Mouse (Mus musculus) neural tube, embryonic 13.5 days (tissue): ENCODE measurements around the gene Nup214. TPM values are rescaled to one million over a fixed set of nuclear protein-coding genes. Genes with fewer than 3 reads are reported as not detected.

Source experiments
- ATAC-seq: fragments of 200-750 bp; cut with Nextera tagmentation; 2 replicates; pipeline ENCODE4 v1.8.0; 2017; ENCODE audit warnings: low read depth, mild to moderate bottlenecking, moderate TSS enrichment, moderate library complexity
- H3K27ac ChIP-seq: fragments of 300-500 bp; sonication (generic); replicated peaks from 2 replicates; pipeline ENCODE4 v1.5.1; 2015; ENCODE audit warnings: moderate library complexity, mild to moderate bottlenecking, inconsistent platforms
- H3K27me3 ChIP-seq: fragments of 300-500 bp; sonication (generic); 2 replicates; pipeline ENCODE4 v1.6.1; 2015; ENCODE audit warnings: mild to moderate bottlenecking, inconsistent platforms
- H3K36me3 ChIP-seq: fragments of 300-500 bp; sonication (generic); 2 replicates; pipeline ENCODE4 v1.6.1; 2015; ENCODE audit warnings: mild to moderate bottlenecking, inconsistent platforms
- H3K4me1 ChIP-seq: fragments of 300-500 bp; sonication (generic); replicated peaks from 2 replicates; pipeline ENCODE4 v1.6.1; 2015; ENCODE audit warnings: inconsistent platforms
- H3K4me2 ChIP-seq: fragments of 300-500 bp; sonication (generic); 2 replicates; pipeline ENCODE4 v1.6.1; 2015; ENCODE audit warnings: inconsistent platforms, mild to moderate bottlenecking, moderate library complexity
- H3K4me3 ChIP-seq: fragments of 300-500 bp; sonication (generic); 2 replicates; pipeline ENCODE4 v1.5.1; 2015; ENCODE audit warnings: mild to moderate bottlenecking, inconsistent platforms
- H3K9ac ChIP-seq: fragments of 300-500 bp; sonication (generic); 2 replicates; pipeline ENCODE4 v1.6.1; 2015; ENCODE audit warnings: moderate library complexity, mild to moderate bottlenecking, inconsistent platforms
- H3K9me3 ChIP-seq: fragments of 300-500 bp; sonication (generic); 2 replicates; pipeline ENCODE4 v1.6.1; 2016; ENCODE audit warnings: inconsistent platforms
- WGBS: fragments of 180-500 bp; shearing (Covaris S2); methylation state at CpG from one replicate; pipeline ENCODE4 v1.1.7; 2015; 5-methylcytosine and 5-hydroxymethylcytosine counted together
- polyA plus RNA-seq: library from polyadenylated mRNA; unstranded; fragments of >200 nt; fragmentation: Nextera tagmentation; extraction: Ambion mirVana; gene quantifications from 2 replicates; pipeline ENCODE4 v1.2.1, GENCODE M21; 2015

The Nup214 gene
- polyA plus RNA-seq, 1 experiment from 2014 or later = 74.5 TPM

- no peaks in the 10 kb centered on the region for H3K9me3 ChIP-seq
- H3K27me3 ChIP-seq = no peaks in the 10 kb centered on the region
- peaks cover 38% of the 10 kb centered on the region for H3K4me1 ChIP-seq
- peaks cover 3% of the 10 kb centered on the region; the same call in 1 of the 2 replicates for H3K36me3 ChIP-seq
- no peak overlapping the region for H3K4me3 ChIP-seq
- no peak for ATAC-seq
- no peak overlapping the region for H3K27ac ChIP-seq
- no peak overlapping the region for H3K9ac ChIP-seq
- H3K4me2 ChIP-seq = no peak overlapping the region
Measured at GRCm38 (mm10) chr2:31965110-31965509, 9.1 kb upstream of the Nup214 start.

GRCm38 (mm10) chr2:31966801-31967200 lies 7.4 kb upstream of the Nup214 start:
- Histone ChIP-seq H3K27ac (no peak overlapping the region), H3K36me3 (peaks cover 12% of the 10 kb centered on the region; the same call in 1 of the 2 replicates), H3K4me1 (peaks cover 26% of the 10 kb centered on the region), H3K9me3 (no peaks in the 10 kb centered on the region), H3K4me3 (no peak overlapping the region), H3K27me3 (no peaks in the 10 kb centered on the region), H3K4me2 (no peak overlapping the region), H3K9ac (no peak overlapping the region)
- no peak for ATAC-seq
- 83% methylated on average over 8 of the region's 8 CpGs for WGBS

- H3K9ac ChIP-seq = no peak overlapping the region
- no peak for ATAC-seq
- no peak overlapping the region for H3K27ac ChIP-seq
- no peaks in the 10 kb centered on the region for H3K9me3 ChIP-seq
- 90% methylated on average over 4 of the region's 4 CpGs for WGBS
- no peak overlapping the region for H3K4me2 ChIP-seq
- H3K27me3 ChIP-seq = no peaks in the 10 kb centered on the region
- no peak overlapping the region for H3K4me3 ChIP-seq
- peaks cover 25% of the 10 kb centered on the region for H3K36me3 ChIP-seq
- peaks cover 17% of the 10 kb centered on the region for H3K4me1 ChIP-seq
Measured at GRCm38 (mm10) chr2:31972589-31972988, 1.6 kb upstream of the Nup214 start.

DNA sequence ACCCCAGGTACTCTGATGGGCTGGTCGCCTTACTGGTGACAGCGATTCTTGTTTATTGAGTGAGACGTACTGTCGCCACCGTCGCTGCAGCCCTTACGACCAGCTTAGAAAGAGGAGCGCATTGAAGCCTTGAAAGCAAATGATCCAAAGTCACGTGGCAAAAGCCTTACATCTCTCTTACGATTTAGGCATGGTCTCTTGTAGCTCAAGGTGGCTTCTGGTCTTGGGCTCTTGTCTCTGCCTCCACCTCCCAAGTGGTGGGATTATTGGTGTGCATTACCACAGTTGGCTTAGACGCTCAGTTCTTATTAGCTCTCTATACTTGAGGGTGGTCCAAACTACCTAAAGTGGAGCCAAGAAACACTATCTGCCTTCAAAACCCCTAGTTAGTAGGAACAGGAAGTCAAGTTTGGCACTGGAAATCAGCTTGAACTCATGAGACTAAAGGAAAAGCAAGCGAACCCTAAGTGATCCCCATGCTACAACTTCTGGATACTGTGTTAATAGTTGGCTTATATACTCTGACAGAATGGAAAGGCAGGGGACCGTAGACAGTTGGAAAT lies 654 bp downstream of the Nup214 start:
- WGBS = 9% methylated on average over 13 of the region's 13 CpGs
- peak overlapping the region; percentile 76 for H3K27ac ChIP-seq
- peak overlapping the region; percentile 88 for H3K9ac ChIP-seq
- no peak for ATAC-seq
- peak overlapping the region; percentile 86 for H3K4me2 ChIP-seq
- H3K4me3 ChIP-seq = peak overlapping the region; percentile 95
- H3K9me3 ChIP-seq = no peaks in the 10 kb centered on the region
- no peaks in the 10 kb centered on the region for H3K27me3 ChIP-seq
- peaks cover 42% of the 10 kb centered on the region for H3K36me3 ChIP-seq
- peaks cover 17% of the 10 kb centered on the region for H3K4me1 ChIP-seq

- peaks cover 99% of the 10 kb centered on the region for H3K36me3 ChIP-seq
- H3K9me3 ChIP-seq = no peaks in the 10 kb centered on the region
- H3K4me1 ChIP-seq = no peaks in the 10 kb centered on the region
- H3K4me2 ChIP-seq = no peak overlapping the region
- H3K27me3 ChIP-seq = no peaks in the 10 kb centered on the region
- WGBS = 94% methylated on average over 1 of the region's 1 CpGs
- no peak overlapping the region for H3K27ac ChIP-seq
- no peak overlapping the region for H3K9ac ChIP-seq
- no peak for ATAC-seq
- H3K4me3 ChIP-seq = no peak overlapping the region
Measured at GRCm38 (mm10) chr2:31987774-31988173, 13.5 kb downstream of the Nup214 start.

GRCm38 (mm10) chr2:31990961-31991360 lies 16.7 kb downstream of the Nup214 start:
- ATAC-seq = no peak
- H3K9ac ChIP-seq = no peak overlapping the region
- no peak overlapping the region for H3K27ac ChIP-seq
- H3K27me3 ChIP-seq = no peaks in the 10 kb centered on the region
- H3K4me1 ChIP-seq = no peaks in the 10 kb centered on the region
- no peak overlapping the region for H3K4me3 ChIP-seq
- no peaks in the 10 kb centered on the region for H3K9me3 ChIP-seq
- H3K4me2 ChIP-seq = no peak overlapping the region
- H3K36me3 ChIP-seq = peaks cover 97% of the 10 kb centered on the region
- 97% methylated on average over 4 of the region's 4 CpGs for WGBS

DNA sequence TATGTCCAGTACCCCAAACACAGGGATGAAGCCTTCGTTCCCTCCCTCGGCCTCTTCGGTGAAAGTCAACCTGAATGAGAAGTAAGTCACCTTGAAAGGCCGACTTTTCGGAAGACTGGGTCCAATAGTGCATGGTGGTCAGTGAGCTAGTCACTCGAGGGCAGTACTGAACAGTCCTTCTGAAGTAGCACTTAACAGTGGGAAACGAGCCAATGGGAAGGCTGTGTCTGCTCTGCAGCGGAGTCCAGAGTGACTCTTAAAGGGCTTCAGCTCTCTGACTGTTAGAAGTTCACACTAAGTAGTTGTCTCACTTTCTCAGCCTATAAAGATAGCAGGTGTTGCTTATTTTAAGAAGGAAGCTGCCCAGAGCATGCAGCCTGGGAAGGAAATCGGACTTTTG lies 20.7 kb downstream of the Nup214 start:
- no peaks in the 10 kb centered on the region for H3K4me1 ChIP-seq
- ATAC-seq = no peak
- 93% methylated on average over 9 of the region's 9 CpGs for WGBS
- H3K36me3 ChIP-seq = peaks cover 96% of the 10 kb centered on the region
- H3K4me3 ChIP-seq = no peak overlapping the region
- H3K9me3 ChIP-seq = no peaks in the 10 kb centered on the region
- no peak overlapping the region for H3K4me2 ChIP-seq
- H3K9ac ChIP-seq = no peak overlapping the region
- H3K27ac ChIP-seq = no peak overlapping the region
- no peaks in the 10 kb centered on the region for H3K27me3 ChIP-seq

DNA sequence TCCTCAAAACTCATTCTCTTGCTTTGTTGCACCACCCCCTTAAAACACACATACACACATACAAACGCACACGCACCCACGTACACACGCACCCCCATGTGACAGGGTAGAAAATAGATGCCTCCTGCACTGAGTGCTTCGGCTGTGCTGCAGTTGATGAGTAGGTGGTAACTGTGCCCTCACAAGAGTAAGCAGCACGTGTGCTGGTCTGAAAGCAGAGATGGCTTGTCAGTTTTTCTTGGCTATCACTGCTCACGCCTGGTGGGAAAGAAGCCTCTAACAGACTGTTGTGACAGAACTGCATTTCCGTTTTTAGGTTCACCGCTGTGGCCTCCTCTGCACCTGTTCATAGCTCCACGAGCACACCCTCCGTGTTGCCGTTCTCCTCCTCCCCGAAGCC lies 21.8 kb downstream of the Nup214 start:
- 98% methylated on average over 13 of the region's 13 CpGs for WGBS
- Histone ChIP-seq H3K36me3 (peaks cover 95% of the 10 kb centered on the region), H3K4me3 (no peak overlapping the region), H3K4me2 (no peak overlapping the region), H3K9me3 (no peaks in the 10 kb centered on the region), H3K27ac (no peak overlapping the region), H3K4me1 (no peaks in the 10 kb centered on the region), H3K9ac (no peak overlapping the region), H3K27me3 (no peaks in the 10 kb centered on the region)
- no peak for ATAC-seq

GRCm38 (mm10) chr2:31997539-31997938 lies 23.3 kb downstream of the Nup214 start:
- Histone ChIP-seq H3K27me3 (no peaks in the 10 kb centered on the region), H3K4me3 (no peak overlapping the region), H3K36me3 (peaks cover 87% of the 10 kb centered on the region), H3K4me1 (no peaks in the 10 kb centered on the region), H3K9me3 (no peaks in the 10 kb centered on the region), H3K9ac (no peak overlapping the region), H3K27ac (no peak overlapping the region), H3K4me2 (no peak overlapping the region)
- ATAC-seq = no peak
- 94% methylated on average over 5 of the region's 5 CpGs for WGBS

DNA sequence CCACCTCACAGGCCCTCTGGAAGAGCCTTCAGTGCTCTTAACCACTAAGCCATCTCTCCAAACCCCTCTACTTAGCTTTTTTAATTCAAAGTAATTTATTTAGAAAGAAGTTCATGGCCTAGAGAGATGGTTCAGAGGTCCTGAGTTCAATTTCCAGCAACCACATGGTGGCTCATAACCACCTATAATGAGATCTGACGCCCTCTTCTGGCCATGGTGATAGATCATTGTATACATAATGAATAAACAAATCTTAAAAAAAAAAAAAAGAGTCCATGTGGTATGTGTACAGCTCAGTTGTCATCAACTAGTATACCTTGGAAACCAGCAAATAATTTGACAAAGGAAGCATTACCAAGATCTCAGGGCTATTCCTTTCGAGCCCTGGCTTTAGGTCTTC lies 24.2 kb downstream of the Nup214 start:
- H3K27me3 ChIP-seq = no peaks in the 10 kb centered on the region
- no peaks in the 10 kb centered on the region for H3K9me3 ChIP-seq
- H3K36me3 ChIP-seq = peaks cover 87% of the 10 kb centered on the region
- H3K27ac ChIP-seq = no peak overlapping the region
- no peak overlapping the region for H3K9ac ChIP-seq
- no peak overlapping the region for H3K4me3 ChIP-seq
- WGBS = 75% methylated on average over 2 of the region's 2 CpGs
- no peaks in the 10 kb centered on the region for H3K4me1 ChIP-seq
- ATAC-seq = no peak
- H3K4me2 ChIP-seq = no peak overlapping the region

GRCm38 (mm10) chr2:32008311-32008710 lies 34.1 kb downstream of the Nup214 start:
- H3K27me3 ChIP-seq = no peaks in the 10 kb centered on the region
- H3K9me3 ChIP-seq = no peaks in the 10 kb centered on the region
- H3K9ac ChIP-seq = no peak overlapping the region
- ATAC-seq = no peak
- 92% methylated on average over 2 of the region's 2 CpGs for WGBS
- H3K36me3 ChIP-seq = peaks cover 89% of the 10 kb centered on the region
- H3K4me3 ChIP-seq = no peak overlapping the region
- no peak overlapping the region for H3K27ac ChIP-seq
- H3K4me2 ChIP-seq = no peak overlapping the region
- H3K4me1 ChIP-seq = no peaks in the 10 kb centered on the region

GRCm38 (mm10) chr2:32008716-32009115 lies 34.5 kb downstream of the Nup214 start:
- Histone ChIP-seq H3K4me2 (no peak overlapping the region), H3K4me3 (no peak overlapping the region), H3K27ac (no peak overlapping the region), H3K36me3 (peaks cover 88% of the 10 kb centered on the region), H3K4me1 (no peaks in the 10 kb centered on the region), H3K9me3 (no peaks in the 10 kb centered on the region), H3K9ac (no peak overlapping the region), H3K27me3 (no peaks in the 10 kb centered on the region)
- no peak for ATAC-seq
- WGBS = 92% methylated on average over 11 of the region's 11 CpGs

- no peaks in the 10 kb centered on the region for H3K4me1 ChIP-seq
- WGBS = 85% methylated on average over 4 of the region's 4 CpGs
- no peak for ATAC-seq
Measured at GRCm38 (mm10) chr2:32019704-32020103, 45.5 kb downstream of the Nup214 start.

More at GRCm38 (mm10) chr2:32019704-32020103, 45.5 kb downstream of the Nup214 start:
- Histone ChIP-seq H3K4me2 (no peak overlapping the region), H3K27me3 (no peaks in the 10 kb centered on the region), H3K9me3 (no peaks in the 10 kb centered on the region), H3K27ac (no peak overlapping the region), H3K36me3 (peaks cover 97% of the 10 kb centered on the region), H3K4me3 (no peak overlapping the region), H3K9ac (no peak overlapping the region)
